Mouse (Mus musculus) left cerebral cortex, postnatal 36 days (tissue): ENCODE measurements at regions not wholly inside any gene's neighbourhood (a gene's known extent, or its start where the extent isn't known, plus 50 kb on each side); places are given as distances from the start of the nearest gene placed in this dataset.

Experiments
- DNase-seq, 2 experiments: peaks; one replicate each; pipeline ENCODE4 v3.0.0; 2021 to 2022; ENCODE audit warnings: low spot score in 2 of 2, mixed read lengths in 1 of 2
- intact Hi-C: fragments of 180-260 bp; cut with DNase I; formaldehyde crosslinking; loops from one replicate; pipeline ENCODE4 v1.15.1; 2025

- no peak for DNase-seq
- intact Hi-C loops, result no loop called here
Measured at GRCm38 (mm10) chr19:20035223-20035622, 355.5 kb downstream of the Anxa1 start.

GRCm38 (mm10) chr19:20027667-20028282 is 363.0 kb downstream of the Anxa1 start:
- intact Hi-C loops, result no loop called here
- no peak for DNase-seq

GRCm38 (mm10) chr19:20014114-20014513 is 376.6 kb downstream of the Anxa1 start:
- intact Hi-C loops, result no loop called here

GRCm38 (mm10) chr19:20009801-20010441 is 380.8 kb downstream of the Anxa1 start:
- intact Hi-C loops, result no loop called here
- no peak for DNase-seq

More at GRCm38 (mm10) chr19:20014114-20014513, 376.6 kb downstream of the Anxa1 start:
- no peak for DNase-seq

- no peak for DNase-seq
- intact Hi-C loops, result no loop called here
Measured at GRCm38 (mm10) chr19:20005932-20006625, 384.7 kb downstream of the Anxa1 start.

- intact Hi-C loops, result no loop called here
- DNase-seq, result no peak
Measured at GRCm38 (mm10) chr19:19987255-19987654, 403.5 kb downstream of the Anxa1 start.

GRCm38 (mm10) chr19:19978816-19979215 is 411.9 kb downstream of the Anxa1 start:
- no peak for DNase-seq
- intact Hi-C loops, result no loop called here

GRCm38 (mm10) chr19:19977609-19978259 is 413.0 kb downstream of the Anxa1 start:
- intact Hi-C loops, result no loop called here
- no peak for DNase-seq

GRCm38 (mm10) chr19:19976776-19977175 is 414.0 kb downstream of the Anxa1 start:
- DNase-seq, result no peak
- intact Hi-C loops, result no loop called here

- intact Hi-C loops, result no loop called here
- no peak for DNase-seq
Measured at GRCm38 (mm10) chr19:19969780-19970512, 420.8 kb downstream of the Anxa1 start.

GRCm38 (mm10) chr19:19969335-19969734 is 421.4 kb downstream of the Anxa1 start:
- intact Hi-C loops, result no loop called here
- DNase-seq, result no peak

- intact Hi-C loops, result no loop called here
- no peak for DNase-seq
Measured at GRCm38 (mm10) chr19:19945247-19945646, 445.5 kb downstream of the Anxa1 start.

- no peak for DNase-seq
- intact Hi-C loops, result no loop called here
Measured at GRCm38 (mm10) chr19:19942697-19943096, 448.0 kb downstream of the Anxa1 start.

- no peak for DNase-seq
- intact Hi-C loops, result no loop called here
Measured at GRCm38 (mm10) chr19:19921109-19921508, 469.6 kb downstream of the Anxa1 start.

- no peak for DNase-seq
- intact Hi-C loops, result no loop called here
Measured at GRCm38 (mm10) chr19:19885933-19886710, 504.6 kb downstream of the Anxa1 start.

GRCm38 (mm10) chr19:19880895-19881294 is 509.8 kb downstream of the Anxa1 start:
- intact Hi-C loops, result no loop called here

GRCm38 (mm10) chr19:19848152-19848551 is 542.6 kb downstream of the Anxa1 start:
- intact Hi-C loops, result no loop called here
- DNase-seq, result no peak

More at GRCm38 (mm10) chr19:19880895-19881294, 509.8 kb downstream of the Anxa1 start:
- peak in 1 of 2 experiments; percentile 6 for DNase-seq

- intact Hi-C loops, result no loop called here
- no peak for DNase-seq
Measured at GRCm38 (mm10) chr19:19807992-19808391, 582.8 kb downstream of the Anxa1 start.

GRCm38 (mm10) chr19:19793835-19794234 is 596.9 kb downstream of the Anxa1 start:
- no peak for DNase-seq
- intact Hi-C loops, result no loop called here
